Mouse (Mus musculus) limb, embryonic 13.5 days (tissue): Measurements from ENCODE around the gene Fis1. TPM values are rescaled to one million over a fixed set of nuclear protein-coding genes. Genes with fewer than 3 reads are reported as not detected.
"Not testable (repeated sequence)": the region's sequence is repeated elsewhere in the genome, so short reads cannot be mapped to it uniquely, and the experiment has no call there.

ENCODE experiments used
- ATAC-seq: fragments of 200-750 bp; cut with Nextera tagmentation; 2 replicates; pipeline ENCODE4 v1.8.0; 2017; ENCODE audit warnings: low read depth, moderate number of reproducible peaks, moderate TSS enrichment; ENCODE audit not compliant: low FRiP score
- H3K27ac ChIP-seq: fragments of 300-500 bp; sonication (generic); 2 replicates; pipeline ENCODE4 v1.5.1; 2015; ENCODE audit warnings: inconsistent platforms, mild to moderate bottlenecking, moderate library complexity
- H3K27me3 ChIP-seq: fragments of 300-500 bp; sonication (generic); 2 replicates; pipeline ENCODE4 v1.6.1; 2015; ENCODE audit warnings: mild to moderate bottlenecking, inconsistent platforms
- H3K36me3 ChIP-seq: fragments of 300-500 bp; sonication (generic); 2 replicates; pipeline ENCODE4 v1.6.1; 2015; ENCODE audit warnings: inconsistent platforms, mild to moderate bottlenecking, moderate library complexity
- H3K4me1 ChIP-seq: fragments of 300-500 bp; sonication (generic); 2 replicates; pipeline ENCODE4 v1.6.1; 2015; ENCODE audit warnings: inconsistent platforms
- H3K4me2 ChIP-seq: fragments of 300-500 bp; sonication (generic); replicated peaks from 2 replicates; pipeline ENCODE4 v1.6.1; 2015; ENCODE audit warnings: inconsistent platforms, mild to moderate bottlenecking, moderate library complexity
- H3K4me3 ChIP-seq: fragments of 300-500 bp; sonication (generic); 2 replicates; pipeline ENCODE4 v1.5.1; 2015; ENCODE audit warnings: moderate library complexity, mild to moderate bottlenecking, inconsistent platforms
- H3K9ac ChIP-seq: fragments of 300-500 bp; sonication (generic); 2 replicates; pipeline ENCODE4 v1.6.1; 2015; ENCODE audit warnings: mild to moderate bottlenecking, inconsistent platforms
- H3K9me3 ChIP-seq: fragments of 300-500 bp; sonication (generic); 2 replicates; pipeline ENCODE4 v1.6.1; 2016; ENCODE audit warnings: inconsistent platforms
- WGBS: fragments of 180-500 bp; shearing (Covaris S2); methylation state at CpG from one replicate; pipeline ENCODE4 v1.1.7; 2015; 5-methylcytosine and 5-hydroxymethylcytosine counted together
- polyA plus RNA-seq: library from polyadenylated mRNA; unstranded; fragments of >200 nt; fragmentation: Nextera tagmentation; extraction: Ambion mirVana; gene quantifications from 2 replicates; pipeline ENCODE4 v1.2.1, GENCODE M21; 2015

Gene Fis1
- polyA plus RNA-seq, 1 experiment from 2014 or later: 263 TPM

DNA sequence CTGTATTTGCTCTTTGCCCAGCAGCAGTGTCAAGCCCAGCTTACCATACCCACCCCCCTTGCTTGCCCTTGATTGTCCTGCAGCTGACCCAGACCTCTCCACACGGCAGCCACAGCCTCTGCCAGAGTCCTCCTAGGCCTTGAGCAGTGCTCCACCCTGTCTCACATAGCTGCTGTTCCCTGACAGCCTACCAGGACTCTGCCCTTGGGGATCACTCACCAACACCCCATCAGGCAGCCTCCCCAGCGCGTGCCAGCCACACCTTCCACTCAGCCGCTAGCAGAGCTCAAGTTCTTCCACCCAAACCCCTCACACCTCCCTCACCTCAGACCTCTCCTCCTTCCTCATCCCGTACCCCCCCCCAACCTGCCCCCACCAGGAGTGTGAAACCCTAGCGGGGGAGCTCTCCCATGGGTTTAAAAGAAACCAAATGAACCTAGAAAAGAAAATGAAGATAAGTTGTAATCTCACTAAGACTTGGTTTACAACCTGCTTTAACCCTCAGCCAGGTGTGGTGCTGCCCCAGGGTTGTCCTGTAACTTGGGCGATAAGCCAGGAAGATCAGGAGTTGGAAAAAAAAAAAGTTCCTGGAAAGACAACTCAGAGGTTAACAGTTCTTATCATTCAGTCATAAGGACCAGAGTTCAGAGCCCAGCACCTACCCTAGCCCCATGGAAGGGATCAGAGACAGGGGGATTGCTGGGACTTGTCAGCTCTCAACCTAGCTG, 29.2 kb upstream of the Fis1 start:
- WGBS: 63% methylated on average over 7 of the region's 7 CpGs
- Histone ChIP-seq H3K9ac (no peak overlapping the region), H3K4me3 (no peak overlapping the region), H3K4me1 (peaks cover 6% of the 10 kb centered on the region), H3K9me3 (no peaks in the 10 kb centered on the region), H3K36me3 (peaks cover 15% of the 10 kb centered on the region), H3K27me3 (no peaks in the 10 kb centered on the region), H3K4me2 (no peak overlapping the region), H3K27ac (no peak overlapping the region)
- ATAC-seq: no peak

DNA sequence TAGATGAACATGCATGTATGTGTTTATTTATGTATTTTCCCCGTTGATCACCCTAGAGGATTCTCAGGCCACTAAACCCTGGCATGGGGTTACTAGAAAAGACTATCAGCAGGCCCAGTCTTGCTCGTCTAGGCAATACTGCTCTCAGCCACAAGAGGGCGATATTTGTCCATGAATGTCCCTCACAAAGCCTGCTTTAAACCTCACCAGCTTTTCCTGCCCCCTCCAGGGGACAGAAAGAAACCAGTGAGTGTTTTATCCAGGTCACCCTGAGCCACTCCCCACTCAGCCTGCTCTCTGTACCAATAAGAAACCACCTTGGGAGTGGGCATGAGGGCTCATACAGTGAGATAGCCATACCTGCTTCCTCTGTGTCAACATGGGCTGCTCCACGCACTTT, 24.0 kb upstream of the Fis1 start:
- no peaks in the 10 kb centered on the region for H3K27me3 ChIP-seq
- H3K9me3 ChIP-seq: no peaks in the 10 kb centered on the region
- no peak overlapping the region for H3K4me2 ChIP-seq
- no peak overlapping the region for H3K4me3 ChIP-seq
- peak; percentile 69 for ATAC-seq
- peaks cover 4% of the 10 kb centered on the region; the same call in 1 of the 2 replicates for H3K4me1 ChIP-seq
- WGBS: 20% methylated on average over 4 of the region's 4 CpGs
- no peak overlapping the region for H3K27ac ChIP-seq
- H3K36me3 ChIP-seq: peaks cover 18% of the 10 kb centered on the region
- peak overlapping the region; percentile 39 for H3K9ac ChIP-seq

DNA sequence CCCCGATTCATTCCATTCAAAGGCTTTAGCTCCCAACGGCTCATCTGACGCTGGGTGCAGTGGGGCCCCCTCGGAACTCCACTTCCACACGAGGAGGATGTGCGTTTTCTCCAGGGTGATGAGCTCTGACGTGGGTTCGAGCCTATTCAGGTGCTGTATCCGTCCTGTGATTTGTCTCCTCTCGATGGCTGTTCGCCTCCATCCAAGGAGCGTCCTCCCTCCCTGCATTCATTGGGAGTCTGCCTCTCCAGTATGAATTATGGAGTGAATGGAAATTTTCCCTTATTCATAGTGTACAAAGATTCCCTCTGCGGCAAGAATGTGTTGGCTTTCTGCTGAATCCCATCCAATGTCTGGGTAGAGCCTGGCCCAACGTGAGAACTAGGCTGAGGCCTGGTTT, 21.2 kb upstream of the Fis1 start:
- Histone ChIP-seq H3K4me1 (peaks cover 4% of the 10 kb centered on the region; the same call in 1 of the 2 replicates), H3K4me2 (no peak overlapping the region), H3K9ac (no peak overlapping the region), H3K4me3 (no peak overlapping the region), H3K36me3 (peaks cover 4% of the 10 kb centered on the region), H3K27me3 (no peaks in the 10 kb centered on the region), H3K9me3 (no peaks in the 10 kb centered on the region), H3K27ac (no peak overlapping the region)
- WGBS: 85% methylated on average over 14 of the region's 14 CpGs
- no peak for ATAC-seq

DNA sequence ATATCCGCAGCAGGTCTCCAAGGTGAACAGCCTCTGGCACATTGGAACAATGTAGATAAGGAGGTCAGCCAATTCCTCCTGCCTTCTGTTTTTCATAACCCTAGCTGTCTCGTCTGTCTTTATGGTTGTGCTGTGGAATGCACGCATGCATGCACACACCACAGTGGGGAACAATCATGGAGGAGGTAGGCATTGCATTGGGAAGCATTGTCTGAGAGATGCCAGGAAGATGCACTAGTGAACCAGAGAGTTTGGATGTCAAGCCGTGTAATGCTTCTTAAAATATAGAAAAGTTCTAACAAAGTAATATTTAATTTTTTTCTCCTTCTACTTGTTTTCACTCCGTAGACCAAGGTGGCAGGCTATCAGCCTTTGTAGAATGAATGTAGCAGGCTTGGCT, 20.1 kb upstream of the Fis1 start:
- 80% methylated on average over 5 of the region's 5 CpGs for WGBS
- no peak for ATAC-seq
- Histone ChIP-seq H3K27ac (no peak overlapping the region), H3K4me1 (peaks cover 4% of the 10 kb centered on the region; the same call in 1 of the 2 replicates), H3K4me3 (no peak overlapping the region), H3K4me2 (no peak overlapping the region), H3K9me3 (no peaks in the 10 kb centered on the region), H3K9ac (no peak overlapping the region), H3K27me3 (no peaks in the 10 kb centered on the region), H3K36me3 (peaks cover 3% of the 10 kb centered on the region; the same call in 1 of the 2 replicates)

DNA sequence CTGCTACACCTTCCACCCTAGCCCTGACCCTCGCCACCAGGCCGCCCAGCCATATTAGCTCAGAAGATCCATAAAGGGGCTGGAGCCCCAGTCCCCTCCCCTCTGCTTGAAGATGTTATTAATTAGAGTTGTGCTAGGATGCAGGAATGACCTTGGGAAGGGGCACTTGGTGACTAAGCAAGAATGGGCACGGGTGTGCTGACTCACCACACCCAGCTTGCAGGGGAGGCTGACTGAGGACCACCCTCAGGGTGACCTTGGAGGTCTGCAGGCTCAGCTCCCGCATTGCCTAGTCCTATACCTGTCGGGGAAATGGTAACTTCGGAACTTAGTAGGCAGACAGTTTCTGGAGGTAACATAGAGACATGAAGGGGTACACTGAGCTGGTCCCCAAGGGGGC, 19.1 kb upstream of the Fis1 start:
- WGBS: 89% methylated on average over 6 of the region's 6 CpGs
- H3K27me3 ChIP-seq: no peaks in the 10 kb centered on the region
- no peak overlapping the region for H3K27ac ChIP-seq
- peaks cover 4% of the 10 kb centered on the region; the same call in 1 of the 2 replicates for H3K4me1 ChIP-seq
- H3K4me3 ChIP-seq: no peak overlapping the region
- no peak overlapping the region for H3K9ac ChIP-seq
- no peak overlapping the region for H3K4me2 ChIP-seq
- peaks cover 3% of the 10 kb centered on the region; the same call in 1 of the 2 replicates for H3K36me3 ChIP-seq
- no peaks in the 10 kb centered on the region for H3K9me3 ChIP-seq
- ATAC-seq: no peak

DNA sequence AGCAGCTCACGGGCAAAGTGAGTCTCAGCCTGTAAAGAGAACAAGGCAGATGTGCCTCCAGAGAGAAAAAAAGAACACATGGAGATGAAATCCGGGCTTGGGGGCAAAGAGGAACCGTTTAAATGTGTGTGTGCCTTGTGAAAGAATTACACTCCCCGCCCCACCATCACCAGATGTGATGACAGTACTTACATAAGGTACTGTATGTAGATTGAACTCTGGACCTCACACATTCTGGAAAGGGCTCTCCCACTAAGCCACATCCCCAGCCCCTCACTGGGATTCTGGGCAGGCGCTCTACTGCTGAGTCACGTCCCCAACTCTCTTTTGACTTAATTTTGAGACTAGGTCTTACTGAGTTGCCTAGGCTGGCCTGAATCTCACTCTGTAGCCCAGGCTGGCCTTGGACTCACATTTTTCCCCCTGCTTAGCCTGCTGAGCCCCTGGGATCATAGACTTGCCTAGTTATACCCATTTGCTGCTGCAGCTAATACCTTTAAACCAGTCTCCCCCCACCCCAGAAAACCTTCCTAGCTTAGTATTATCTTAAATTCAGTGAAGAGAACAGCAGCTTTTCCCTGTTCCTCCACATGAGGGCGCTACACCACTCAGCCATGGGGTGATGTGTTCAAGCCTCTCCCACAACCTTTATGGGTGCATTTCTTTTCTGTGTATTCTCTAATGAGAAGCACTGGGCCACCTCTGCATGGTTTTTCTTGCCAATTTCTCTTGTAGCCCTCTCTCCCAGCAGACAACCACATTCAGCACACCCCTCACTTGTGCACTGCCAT, 17.0 kb upstream of the Fis1 start:
- Histone ChIP-seq H3K9ac (no peak overlapping the region), H3K9me3 (no peaks in the 10 kb centered on the region), H3K36me3 (no peaks in the 10 kb centered on the region; the same call in 1 of the 2 replicates), H3K4me2 (no peak overlapping the region), H3K4me3 (no peak overlapping the region), H3K4me1 (no peaks in the 10 kb centered on the region), H3K27me3 (no peaks in the 10 kb centered on the region), H3K27ac (no peak overlapping the region)
- no peak for ATAC-seq
- 56% methylated on average over 7 of the region's 7 CpGs for WGBS

DNA sequence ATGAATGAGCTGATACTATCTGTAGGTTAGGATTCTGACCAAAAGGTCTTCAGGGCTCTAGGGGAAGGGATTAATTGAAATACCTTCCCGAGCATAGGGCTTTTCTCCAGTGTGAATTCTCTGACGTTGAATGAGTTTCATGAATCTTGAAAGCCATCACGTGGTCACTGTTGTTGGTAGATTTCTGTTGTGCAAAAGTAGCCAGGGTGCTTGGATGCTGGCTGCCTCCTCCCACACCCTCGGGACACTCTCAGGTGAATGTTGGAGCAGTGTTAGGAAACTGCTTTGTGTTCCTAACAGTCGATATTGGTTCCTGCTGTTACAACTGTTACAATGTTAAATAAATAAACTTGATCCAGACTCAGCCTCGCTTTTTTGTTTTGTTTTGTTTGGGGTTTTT, 16.3 kb upstream of the Fis1 start:
- no peak for ATAC-seq
- H3K27ac ChIP-seq: no peak overlapping the region
- WGBS: 84% methylated on average over 6 of the region's 6 CpGs
- no peaks in the 10 kb centered on the region for H3K9me3 ChIP-seq
- H3K9ac ChIP-seq: no peak overlapping the region
- no peaks in the 10 kb centered on the region; the same call in 1 of the 2 replicates for H3K36me3 ChIP-seq
- no peak overlapping the region for H3K4me2 ChIP-seq
- H3K4me3 ChIP-seq: no peak overlapping the region
- no peaks in the 10 kb centered on the region for H3K27me3 ChIP-seq
- H3K4me1 ChIP-seq: no peaks in the 10 kb centered on the region

DNA sequence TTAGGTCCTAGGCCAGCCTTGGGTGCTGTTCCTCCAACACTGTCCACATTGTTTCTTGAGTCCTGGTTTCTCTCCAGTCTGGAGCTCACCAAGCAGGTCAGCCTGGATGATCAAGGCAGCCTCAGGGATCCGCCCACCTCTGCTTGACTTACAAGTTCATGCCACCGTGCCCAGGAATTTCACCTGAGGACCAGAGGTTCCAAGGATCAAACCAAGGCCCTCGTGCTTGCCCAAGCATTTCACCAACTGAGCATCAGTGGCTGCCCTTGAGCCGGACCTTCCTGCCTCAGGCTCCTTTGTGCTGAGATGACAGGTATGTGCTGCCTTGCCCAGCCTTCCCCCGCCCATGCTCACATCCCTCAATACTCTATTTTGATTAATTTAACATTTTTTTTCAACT, 15.5 kb upstream of the Fis1 start:
- Histone ChIP-seq H3K27ac (no peak overlapping the region), H3K36me3 (no peaks in the 10 kb centered on the region; the same call in 1 of the 2 replicates), H3K9me3 (no peaks in the 10 kb centered on the region), H3K4me2 (no peak overlapping the region), H3K4me3 (no peak overlapping the region), H3K9ac (no peak overlapping the region), H3K4me1 (no peaks in the 10 kb centered on the region), H3K27me3 (no peaks in the 10 kb centered on the region)
- WGBS: 85% methylated on average over 5 of the region's 5 CpGs
- ATAC-seq: no peak

DNA sequence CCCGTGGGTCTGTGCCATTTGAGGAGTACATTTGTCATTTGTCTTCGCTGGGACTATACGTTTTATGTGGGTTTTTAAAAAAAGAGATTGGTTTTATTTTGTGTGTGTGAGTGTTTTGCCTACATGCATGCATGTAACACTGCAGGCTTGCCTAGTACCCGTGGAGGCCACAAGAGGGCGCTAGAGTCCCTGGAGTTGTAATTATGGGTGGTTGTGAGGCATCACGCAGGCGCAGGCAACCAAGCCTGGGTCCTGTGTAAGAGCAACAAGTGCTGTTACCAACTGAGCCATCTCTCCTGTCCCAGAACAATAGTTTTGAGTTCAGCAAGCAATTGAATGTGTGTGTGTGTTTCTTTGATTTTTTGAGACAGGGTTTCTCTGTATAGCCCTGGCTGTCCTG, 13.8 kb upstream of the Fis1 start:
- no peak overlapping the region for H3K4me3 ChIP-seq
- H3K9ac ChIP-seq: no peak overlapping the region
- no peaks in the 10 kb centered on the region for H3K9me3 ChIP-seq
- no peaks in the 10 kb centered on the region for H3K4me1 ChIP-seq
- ATAC-seq: no peak
- no peak overlapping the region for H3K4me2 ChIP-seq
- no peak overlapping the region for H3K27ac ChIP-seq
- no peaks in the 10 kb centered on the region for H3K36me3 ChIP-seq
- WGBS: 66% methylated on average over 7 of the region's 7 CpGs
- H3K27me3 ChIP-seq: no peaks in the 10 kb centered on the region

DNA sequence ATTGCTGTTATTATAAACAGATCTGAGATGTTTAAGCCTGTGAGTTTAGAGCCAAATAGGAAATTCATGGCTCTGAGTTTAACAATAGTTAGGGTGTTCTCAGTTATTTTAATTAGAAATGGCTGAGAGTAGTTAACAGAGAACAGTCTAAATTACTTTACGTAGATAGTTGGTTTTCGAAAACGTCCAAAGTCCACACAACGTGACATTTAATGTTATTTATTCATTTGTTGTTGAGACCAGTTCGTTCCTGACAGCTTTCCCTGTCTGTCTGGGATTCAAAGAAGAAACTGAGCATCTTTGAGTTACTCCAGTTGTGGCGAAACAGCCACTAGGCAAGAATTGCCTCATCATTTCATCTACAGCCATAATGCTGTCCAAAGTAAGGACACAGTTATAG, 13.0 kb upstream of the Fis1 start:
- H3K27ac ChIP-seq, H3K9me3 ChIP-seq, H3K9ac ChIP-seq, H3K36me3 ChIP-seq, ATAC-seq, H3K4me1 ChIP-seq, H3K27me3 ChIP-seq, H3K4me2 ChIP-seq, H3K4me3 ChIP-seq: not testable (repeated sequence)
- 82% methylated on average over 6 of the region's 6 CpGs for WGBS

DNA sequence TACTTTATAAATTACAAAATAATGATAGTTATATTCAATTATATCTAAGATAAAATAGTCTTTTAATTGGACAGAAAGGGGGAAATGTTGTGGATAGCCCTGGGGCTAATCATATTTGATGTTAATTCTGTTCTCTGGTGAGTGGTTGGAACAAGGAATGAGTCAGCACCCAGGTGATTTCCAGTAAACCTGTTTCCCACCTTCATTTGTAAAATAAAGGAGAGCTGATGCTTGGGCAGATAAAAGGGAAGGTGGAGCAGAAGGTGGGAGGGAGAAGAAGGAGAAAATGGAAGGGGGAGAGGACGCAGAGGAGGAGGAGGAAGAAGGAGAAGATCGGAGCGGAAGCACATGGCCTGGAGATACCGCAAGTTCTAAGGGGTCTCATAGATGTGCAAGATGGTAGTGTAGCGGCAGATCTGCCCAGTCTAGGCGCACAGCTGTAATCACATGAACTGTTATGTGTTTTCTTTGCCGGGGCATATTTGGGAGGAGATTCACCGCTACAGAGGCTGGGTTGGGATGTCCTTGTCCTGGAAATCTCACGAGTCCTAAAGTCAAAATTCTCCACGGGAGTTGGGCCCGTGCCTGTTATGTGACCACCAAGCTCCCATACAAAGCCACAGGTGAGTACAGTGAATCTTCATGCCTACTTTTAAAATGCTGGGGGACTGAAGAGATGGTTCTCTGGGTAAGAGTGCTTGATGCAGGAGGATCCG, 12.1 kb upstream of the Fis1 start:
- no peak for ATAC-seq
- H3K9ac ChIP-seq: no peak overlapping the region
- 87% methylated on average over 12 of the region's 12 CpGs for WGBS
- no peaks in the 10 kb centered on the region for H3K9me3 ChIP-seq
- H3K4me1 ChIP-seq: no peaks in the 10 kb centered on the region
- H3K27me3 ChIP-seq: no peaks in the 10 kb centered on the region
- no peak overlapping the region for H3K4me3 ChIP-seq
- H3K4me2 ChIP-seq: no peak overlapping the region
- H3K27ac ChIP-seq: no peak overlapping the region
- no peaks in the 10 kb centered on the region for H3K36me3 ChIP-seq

DNA sequence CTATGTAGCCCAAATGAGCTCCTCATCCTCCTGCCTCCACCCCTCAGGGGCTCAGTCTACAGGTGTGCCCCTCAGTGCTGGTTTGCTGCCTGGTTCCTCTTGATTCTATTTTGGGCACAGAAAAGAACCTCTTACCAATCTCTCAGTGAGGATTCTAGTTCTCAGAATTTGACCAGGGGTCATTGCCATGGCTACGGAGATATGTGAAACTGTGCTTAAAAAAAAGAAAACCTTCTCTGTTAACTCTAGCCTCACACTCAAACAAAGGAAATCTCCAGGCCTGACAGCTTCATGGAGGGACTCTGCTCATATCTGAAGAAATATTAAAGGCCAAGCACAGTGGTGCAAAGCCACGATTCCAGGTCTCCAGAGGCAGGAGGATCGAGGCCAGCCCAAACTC, 10.3 kb upstream of the Fis1 start:
- 86% methylated on average over 3 of the region's 3 CpGs for WGBS
- Histone ChIP-seq H3K9ac (no peak overlapping the region), H3K4me2 (no peak overlapping the region), H3K27me3 (no peaks in the 10 kb centered on the region), H3K4me3 (no peak overlapping the region), H3K4me1 (no peaks in the 10 kb centered on the region), H3K9me3 (no peaks in the 10 kb centered on the region), H3K36me3 (no peaks in the 10 kb centered on the region), H3K27ac (no peak overlapping the region)
- ATAC-seq: no peak
